Mouse (Mus musculus) cerebellum, postnatal 4 days (tissue): Measurements from ENCODE around the gene Znrf4.

Source experiments
- DNase-seq, 2 experiments: peaks; one replicate each; pipeline ENCODE4 v3.0.0; 2022; ENCODE audit warnings: low spot score in 2 of 2, mixed read lengths in 1 of 2

Gene Znrf4

DNA sequence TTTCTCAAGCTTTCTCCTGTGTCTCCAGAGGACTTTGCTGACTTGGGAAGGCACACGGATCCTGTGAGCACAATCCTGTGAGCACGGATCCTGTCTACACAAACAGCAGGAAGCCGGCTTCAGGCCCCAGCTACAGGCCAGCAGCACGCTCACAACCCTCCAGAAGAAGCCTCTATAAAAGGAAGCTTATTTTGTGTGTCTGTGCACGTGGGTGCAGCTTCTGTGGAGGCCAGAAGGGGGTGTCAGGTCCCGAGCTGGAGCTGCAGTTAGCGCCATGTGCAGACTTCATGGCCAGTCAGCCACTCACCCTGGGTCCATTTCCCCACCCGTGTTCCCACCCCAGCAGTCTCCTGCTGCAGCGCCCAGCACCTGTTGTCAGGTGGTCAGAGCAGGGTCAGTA is 43.9 kb downstream of the Znrf4 start:
- DNase-seq: no peak

DNA sequence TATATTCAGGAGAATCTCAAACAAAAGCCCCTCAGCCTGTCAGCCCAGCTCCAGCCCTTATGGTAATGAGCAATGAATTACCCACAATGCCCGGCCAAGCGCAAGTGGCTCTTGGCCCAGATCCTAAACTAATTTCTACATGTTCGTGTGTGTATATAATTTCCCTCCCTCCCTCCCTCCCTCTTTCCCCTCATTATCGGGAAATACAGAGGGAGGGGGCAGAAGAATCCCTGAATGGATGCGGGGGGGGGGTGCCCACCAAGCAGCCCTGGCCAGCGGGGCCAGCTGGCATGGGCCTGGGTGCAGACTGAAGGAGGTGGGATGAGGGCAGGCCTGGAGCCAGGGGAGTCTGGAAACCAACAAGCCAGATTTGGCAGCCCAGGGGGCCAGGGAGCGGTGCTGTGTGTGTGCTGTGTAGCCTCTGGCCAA is 44.8 kb downstream of the Znrf4 start:
- DNase-seq: peak; percentile 47 to 84

DNA sequence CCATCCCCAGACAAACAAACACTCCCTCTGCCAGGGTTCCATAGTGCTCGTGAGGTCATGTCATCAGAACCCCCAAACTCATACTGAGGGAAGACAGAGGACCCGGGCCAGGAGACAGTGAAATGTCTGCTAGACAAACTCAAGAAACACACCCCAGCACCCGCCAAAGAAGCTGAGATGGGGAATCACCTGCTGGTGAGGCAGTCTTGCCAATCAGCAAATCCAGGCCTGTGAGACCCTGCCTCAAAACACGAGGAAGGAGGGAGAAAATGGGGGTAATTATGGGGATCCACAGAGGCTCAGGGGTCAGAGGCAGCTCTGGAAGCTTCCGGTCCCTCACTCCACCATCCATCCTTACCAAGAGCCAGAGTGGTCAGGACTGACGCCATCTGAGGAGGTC is 45.5 kb downstream of the Znrf4 start:
- no peak for DNase-seq

DNA sequence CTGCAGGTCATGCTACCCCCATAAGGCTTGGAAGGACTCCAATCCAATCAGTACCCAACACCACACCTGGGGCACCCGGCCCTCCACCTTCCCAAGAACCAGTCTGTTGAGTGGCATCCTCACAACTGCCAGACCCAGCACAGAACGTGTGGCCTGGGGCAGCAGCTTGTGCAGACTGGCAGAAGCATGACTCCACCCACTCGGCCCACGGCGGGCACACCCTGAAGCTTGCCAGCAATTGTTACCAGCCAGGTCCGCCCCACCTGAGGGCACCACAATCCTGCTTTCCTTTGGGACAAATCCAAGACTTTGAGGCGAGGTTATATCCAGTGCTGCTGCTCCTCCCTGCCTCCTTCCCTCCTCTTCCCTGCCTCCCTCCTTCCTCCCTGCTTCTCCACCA is 47.4 kb downstream of the Znrf4 start:
- no peak for DNase-seq

DNA sequence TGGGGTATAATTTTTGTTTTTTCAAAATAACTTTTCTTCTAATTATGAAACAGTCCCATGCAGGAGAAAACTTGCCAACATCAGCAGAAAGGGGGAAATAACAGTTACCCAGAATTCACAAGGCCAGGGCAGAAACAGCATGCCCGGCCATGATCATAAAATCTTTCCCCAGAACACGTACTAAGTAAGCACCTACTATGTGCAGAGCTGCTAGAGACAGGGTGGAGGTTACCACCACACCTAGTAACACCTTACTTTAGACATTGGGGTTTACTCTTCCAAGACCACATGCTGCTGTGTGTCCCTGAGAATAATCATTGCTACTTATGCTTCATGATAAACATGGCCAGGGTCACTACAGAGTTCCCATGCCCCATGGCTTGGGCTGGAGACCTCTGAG is 47.9 kb downstream of the Znrf4 start:
- no peak for DNase-seq

DNA sequence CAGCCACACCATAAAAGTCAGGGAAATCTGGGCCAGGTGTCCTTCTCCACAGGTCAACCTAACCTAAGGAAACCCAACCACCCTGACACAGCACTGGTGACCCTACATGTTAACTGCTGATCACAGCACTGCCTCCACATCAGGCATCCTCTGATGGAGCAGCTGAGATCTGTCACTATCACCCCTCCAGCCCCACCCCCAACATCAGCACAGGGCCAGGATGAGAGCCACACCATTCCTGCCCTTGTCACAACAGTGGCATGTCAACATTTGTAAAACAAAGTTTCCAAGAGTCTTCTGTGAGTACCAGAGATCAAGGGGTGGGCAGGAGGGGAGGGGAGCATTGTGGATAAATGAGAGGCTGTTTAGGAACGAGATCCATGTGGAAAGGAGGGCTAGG is 48.7 kb downstream of the Znrf4 start:
- DNase-seq: no peak

DNA sequence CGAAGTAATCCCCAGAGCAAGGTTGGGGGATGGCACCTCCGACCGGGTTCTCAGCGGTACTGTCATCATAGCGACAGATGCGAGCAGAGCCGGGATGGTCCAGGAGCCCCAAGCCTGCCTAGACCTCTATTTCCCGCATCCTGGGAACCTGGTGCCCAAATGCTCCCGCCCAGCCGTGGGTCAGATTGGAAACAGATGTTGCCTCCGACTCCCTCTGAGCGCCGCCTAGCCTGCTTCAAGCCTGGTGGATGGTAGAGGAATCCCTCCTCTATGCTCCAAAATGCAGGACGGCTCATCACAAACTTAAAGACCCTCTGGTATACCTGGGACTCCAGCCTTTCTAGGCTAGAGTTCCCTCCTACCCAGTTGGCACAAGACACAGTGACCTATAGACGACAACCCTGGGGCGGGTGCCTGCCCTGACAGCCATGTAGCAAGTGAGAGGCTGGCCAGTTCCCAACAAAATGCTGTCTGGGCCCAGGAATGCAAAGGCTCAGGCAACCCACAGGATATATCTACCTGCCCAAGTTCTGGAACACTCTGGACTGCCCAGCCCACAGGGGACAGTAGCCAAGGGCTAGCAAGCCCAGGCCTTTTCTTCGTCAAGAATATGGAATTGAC is 49.3 kb downstream of the Znrf4 start:
- no peak for DNase-seq

DNA sequence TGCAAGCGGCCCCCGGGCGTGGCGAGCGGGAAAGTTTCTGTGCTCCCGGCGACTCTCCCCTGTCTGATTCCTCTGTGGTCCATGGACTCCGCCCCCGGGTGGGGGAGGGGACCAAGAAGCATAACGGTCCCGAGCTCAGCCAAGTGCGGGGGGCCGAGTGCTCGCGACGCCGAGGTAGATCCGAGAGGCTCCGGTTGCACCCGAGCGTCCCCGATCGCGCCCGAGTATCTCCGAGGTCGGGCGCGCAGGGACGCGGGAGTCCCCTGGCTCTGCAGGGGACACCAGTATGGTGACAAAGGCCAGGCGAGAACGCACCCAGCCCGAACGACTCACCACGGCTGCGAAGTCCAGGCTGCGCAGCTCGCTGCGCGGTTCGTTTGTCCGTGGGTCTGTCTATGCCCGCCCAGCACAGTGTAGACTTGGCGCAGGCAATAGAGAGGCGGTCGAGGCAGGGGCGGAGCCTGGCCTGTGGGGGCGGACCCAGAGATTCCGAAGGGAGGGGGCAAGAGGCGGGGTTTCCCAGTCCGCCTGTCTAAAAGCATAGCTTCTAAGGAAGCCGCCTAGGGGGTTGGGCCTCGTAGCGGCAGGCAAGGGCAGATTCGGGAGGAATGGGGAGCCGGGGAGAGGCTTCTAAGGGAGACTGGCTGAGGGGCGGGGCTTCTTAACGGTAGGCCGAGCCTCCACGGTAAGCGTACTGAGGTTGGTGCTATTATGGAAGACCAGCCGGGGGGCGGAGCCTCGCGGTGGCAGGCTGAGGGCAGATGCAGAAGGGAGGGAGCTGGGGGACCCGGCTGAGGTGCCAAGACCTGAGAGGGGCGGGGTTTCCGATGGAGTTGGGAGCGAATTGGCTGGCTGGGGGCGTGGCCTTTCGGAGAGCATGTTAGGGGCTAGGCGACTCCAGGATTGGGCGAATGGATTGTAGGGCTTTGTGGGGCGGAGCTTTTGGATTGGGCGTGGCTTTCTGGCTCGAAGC is 50.2 kb downstream of the Znrf4 start:
- DNase-seq: peak; percentile 94 to 97
